Mouse (Mus musculus) stomach, postnatal 0 days (tissue): ENCODE data around the gene Atl2. TPM values are rescaled to one million over a fixed set of nuclear protein-coding genes. Genes with fewer than 3 reads are reported as not detected.

ENCODE experiments used
- ATAC-seq: fragments of 200-750 bp; cut with Nextera tagmentation; 2 replicates; pipeline ENCODE4 v1.8.0; 2017; ENCODE audit not compliant: low FRiP score, low TSS enrichment
- DNase-seq: peaks from one replicate; pipeline ENCODE4 v3.0.0-alpha.2; 2016; ENCODE audit warnings: low spot score
- H3K27ac ChIP-seq: fragments of 300-500 bp; sonication (generic); replicated peaks from 2 replicates; pipeline ENCODE4 v1.5.1; 2014; ENCODE audit warnings: mild to moderate bottlenecking, control low read depth
- H3K27me3 ChIP-seq: fragments of 300-500 bp; sonication (generic); 2 replicates; pipeline ENCODE4 v1.6.1; 2014; ENCODE audit warnings: low read length; ENCODE audit not compliant: control insufficient read depth, insufficient read depth
- H3K36me3 ChIP-seq: fragments of 300-500 bp; sonication (generic); 2 replicates; pipeline ENCODE4 v1.6.1; 2014; ENCODE audit warnings: low read length, mixed read lengths; ENCODE audit not compliant: control insufficient read depth, insufficient read depth
- H3K4me1 ChIP-seq: fragments of 300-500 bp; sonication (generic); replicated peaks from 2 replicates; pipeline ENCODE4 v1.6.1; 2014; ENCODE audit warnings: antibody characterized with exemption; ENCODE audit not compliant: control insufficient read depth, insufficient read depth
- H3K4me2 ChIP-seq: fragments of 300-500 bp; sonication (generic); replicated peaks from 2 replicates; pipeline ENCODE4 v1.6.1; 2014; ENCODE audit warnings: low read depth, mild to moderate bottlenecking, control low read depth, moderate library complexity
- H3K4me3 ChIP-seq: fragments of 300-500 bp; sonication (generic); 2 replicates; pipeline ENCODE4 v1.5.1; 2014; ENCODE audit warnings: low read depth, low read length, control low read depth
- H3K9ac ChIP-seq: fragments of 300-500 bp; sonication (generic); 2 replicates; pipeline ENCODE4 v1.6.1; 2014; ENCODE audit warnings: mild to moderate bottlenecking, low read length, control low read depth, mixed read lengths
- H3K9me3 ChIP-seq: fragments of 300-500 bp; sonication (generic); 2 replicates; pipeline ENCODE4 v1.6.1; 2016; ENCODE audit warnings: low read length; ENCODE audit not compliant: control insufficient read depth
- CTCF ChIP-seq: IDR thresholded peaks from 2 replicates; pipeline ENCODE4 v1.5.1; 2016; ENCODE audit warnings: antibody characterized with exemption, low read depth, mild to moderate bottlenecking, moderate library complexity
- EP300 ChIP-seq: optimal IDR thresholded peaks from 2 replicates; pipeline ENCODE3; 2016; ENCODE audit warnings: antibody characterized with exemption
- WGBS: fragments of 180-500 bp; shearing (Covaris S2); extraction: QIAGEN DNeasy Blood & Tissue Kit; methylation state at CpG from one replicate; pipeline ENCODE4 v1.1.7; 2014; 5-methylcytosine and 5-hydroxymethylcytosine counted together
- polyA plus RNA-seq: library from polyadenylated mRNA; unstranded; fragments of >200 nt; fragmentation: Nextera tagmentation; extraction: Ambion mirVana; gene quantifications from 2 replicates; pipeline ENCODE4 v1.2.1, GENCODE M21; 2015

Atl2 gene
- polyA plus RNA-seq, 1 experiment from 2014 or later = 22.6 TPM

GRCm38 (mm10) chr17:79825241-79826030 lies 70.5 kb downstream of the Atl2 start:
- TF ChIP-seq CTCF = no peak
- no peak for TF ChIP-seq EP300
- H3K4me3 ChIP-seq = no peak overlapping the region
- WGBS = 76% methylated on average over 11 of the region's 11 CpGs

DNA sequence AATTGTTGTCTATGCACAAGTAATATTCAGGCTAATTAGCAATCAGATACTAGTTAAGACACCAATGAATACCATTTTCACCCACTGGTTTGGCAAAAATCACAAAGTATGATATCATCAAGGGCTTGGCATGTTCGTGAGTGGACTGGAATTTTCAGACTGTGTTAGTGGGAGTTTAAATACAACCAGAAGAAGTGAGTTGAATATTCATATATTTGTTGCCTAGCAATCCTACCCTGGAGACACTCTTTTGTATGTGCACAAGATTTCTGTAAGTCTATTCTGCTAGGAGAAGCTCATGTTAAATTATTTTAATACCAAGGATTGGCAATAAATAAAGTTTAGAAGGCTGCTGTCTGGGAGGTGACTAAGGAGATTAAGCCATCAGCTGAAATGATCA lies 71.5 kb downstream of the Atl2 start:
- no peak overlapping the region for H3K4me2 ChIP-seq
- H3K27ac ChIP-seq = no peak overlapping the region
- H3K9ac ChIP-seq = no peak overlapping the region
- H3K9me3 ChIP-seq = no peaks in the 10 kb centered on the region
- no peak overlapping the region for H3K4me3 ChIP-seq
- H3K4me1 ChIP-seq = no peaks in the 10 kb centered on the region; the same call in 1 of the 2 replicates
- H3K36me3 ChIP-seq = no peaks in the 10 kb centered on the region
- no peak for DNase-seq
- no peak for TF ChIP-seq EP300
- no peak for TF ChIP-seq CTCF
- no peak for ATAC-seq
- H3K27me3 ChIP-seq = no peaks in the 10 kb centered on the region
- WGBS = 78% methylated on average over 1 of the region's 1 CpGs

More at GRCm38 (mm10) chr17:79825241-79826030, 70.5 kb downstream of the Atl2 start:
- no peak overlapping the region for H3K27ac ChIP-seq
- H3K27me3 ChIP-seq = no peaks in the 10 kb centered on the region
- DNase-seq (no peak), ATAC-seq (no peak)
- H3K4me1 ChIP-seq = no peaks in the 10 kb centered on the region; the same call in 1 of the 2 replicates
- no peaks in the 10 kb centered on the region for H3K9me3 ChIP-seq
- no peak overlapping the region for H3K9ac ChIP-seq
- H3K36me3 ChIP-seq = no peaks in the 10 kb centered on the region
- H3K4me2 ChIP-seq = no peak overlapping the region

GRCm38 (mm10) chr17:79818884-79819283 lies 77.0 kb downstream of the Atl2 start:
- Histone ChIP-seq H3K4me2 (no peak overlapping the region), H3K27me3 (no peaks in the 10 kb centered on the region), H3K27ac (no peak overlapping the region), H3K36me3 (no peaks in the 10 kb centered on the region), H3K9me3 (no peaks in the 10 kb centered on the region), H3K4me3 (no peak overlapping the region), H3K4me1 (peaks cover 4% of the 10 kb centered on the region; the same call in 1 of the 2 replicates), H3K9ac (no peak overlapping the region)
- WGBS = 37% methylated on average over 3 of the region's 3 CpGs
- ATAC-seq (peak; percentile 53; the same call in 1 of the 2 replicates), DNase-seq (no peak)
- no peak for TF ChIP-seq CTCF
- TF ChIP-seq EP300 = no peak

DNA sequence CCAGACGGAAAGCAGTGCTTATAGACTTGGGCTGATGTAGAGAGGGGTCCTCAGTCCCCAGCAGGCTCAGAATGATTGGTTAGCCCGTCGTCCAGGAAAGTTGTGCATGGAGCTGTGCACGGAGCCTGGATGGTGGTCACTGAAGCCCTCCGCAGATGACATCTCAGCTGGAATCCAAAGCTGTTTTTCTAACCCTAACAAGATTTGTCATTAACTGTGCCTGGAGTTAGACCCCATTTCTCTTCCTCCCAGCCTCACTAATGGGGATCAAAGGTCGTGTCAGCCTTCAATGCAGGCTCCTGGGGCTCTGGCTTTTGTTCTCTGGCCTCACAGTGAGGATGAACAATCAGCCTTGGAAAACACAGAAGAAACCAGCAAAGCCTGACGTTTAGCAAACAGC lies 77.9 kb downstream of the Atl2 start:
- Histone ChIP-seq H3K9ac (no peak overlapping the region), H3K4me3 (no peak overlapping the region), H3K36me3 (no peaks in the 10 kb centered on the region), H3K27ac (no peak overlapping the region), H3K4me2 (no peak overlapping the region), H3K27me3 (no peaks in the 10 kb centered on the region), H3K9me3 (no peaks in the 10 kb centered on the region), H3K4me1 (peaks cover 4% of the 10 kb centered on the region; the same call in 1 of the 2 replicates)
- no peak for TF ChIP-seq CTCF
- no peak for TF ChIP-seq EP300
- no peak for ATAC-seq
- peak; percentile 10 for DNase-seq
- WGBS = 28% methylated on average over 7 of the region's 7 CpGs

GRCm38 (mm10) chr17:79817551-79817950 lies 78.4 kb downstream of the Atl2 start:
- no peaks in the 10 kb centered on the region for H3K9me3 ChIP-seq
- H3K4me3 ChIP-seq = no peak overlapping the region
- peaks cover 4% of the 10 kb centered on the region; the same call in 1 of the 2 replicates for H3K4me1 ChIP-seq
- no peak for ATAC-seq
- no peak overlapping the region for H3K27ac ChIP-seq
- no peaks in the 10 kb centered on the region for H3K27me3 ChIP-seq
- H3K4me2 ChIP-seq = no peak overlapping the region
- H3K36me3 ChIP-seq = no peaks in the 10 kb centered on the region
- no peak overlapping the region for H3K9ac ChIP-seq
- peak; percentile 7 for DNase-seq
- TF ChIP-seq CTCF = no peak
- no peak for TF ChIP-seq EP300
- 76% methylated on average over 9 of the region's 9 CpGs for WGBS

DNA sequence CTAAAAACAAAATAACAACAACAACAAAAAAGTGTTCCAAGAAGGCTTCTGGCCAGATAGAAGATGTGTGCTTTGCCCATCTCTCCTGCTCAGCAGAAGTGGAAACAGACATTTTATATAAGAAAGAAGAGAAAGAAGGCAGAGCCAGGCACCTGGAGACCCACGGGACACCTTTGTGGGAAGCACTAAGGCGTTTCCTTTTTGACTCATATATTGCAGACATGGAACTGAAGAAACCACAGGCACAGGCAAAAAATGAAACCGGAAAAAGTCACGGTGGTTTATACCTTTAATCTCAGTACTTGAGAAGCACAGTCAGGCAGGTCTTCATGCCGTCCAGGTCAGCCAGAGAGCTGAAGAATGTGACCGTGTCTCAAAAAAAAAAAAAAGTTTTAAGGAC lies 79.0 kb downstream of the Atl2 start:
- TF ChIP-seq CTCF (no peak), EP300 (no peak)
- no peaks in the 10 kb centered on the region for H3K27me3 ChIP-seq
- no peak overlapping the region for H3K27ac ChIP-seq
- H3K4me3 ChIP-seq = no peak overlapping the region
- H3K4me2 ChIP-seq = no peak overlapping the region
- H3K9ac ChIP-seq = no peak overlapping the region
- H3K9me3 ChIP-seq = no peaks in the 10 kb centered on the region
- DNase-seq (no peak), ATAC-seq (no peak)
- peaks cover 4% of the 10 kb centered on the region; the same call in 1 of the 2 replicates for H3K4me1 ChIP-seq
- WGBS = 88% methylated on average over 6 of the region's 6 CpGs
- no peaks in the 10 kb centered on the region for H3K36me3 ChIP-seq
